8 mouse cellular contexts compared by ENCODE assay signal in genomic region chr3:95283589-95283941, GRCm38 (mm10). TPM values are rescaled to one million over a fixed set of nuclear protein-coding genes. Genes with fewer than 3 reads are reported as not detected.
DNase-seq lines count a peak whose midpoint lies in the region; ATAC-seq and TF ChIP-seq lines count a peak whose summit lies in the region.

No protein-coding gene starts in this region.

- peak overlapping the region; percentile 86 for H3K4me2 ChIP-seq in hindbrain, postnatal 0 days (ENCODE audit: low read depth, low read length)
- H3K4me2 ChIP-seq in myocyte (ENCODE audit: low read depth): peak overlapping the region; percentile 94

- no peaks in the 10 kb centered on the region for H3K27me3 ChIP-seq in embryonic facial prominence, embryonic 10.5 days (replicated peaks; ENCODE audit: low read depth, poor library complexity, severe bottlenecking)
- H3K27me3 ChIP-seq in hindbrain, postnatal 0 days (ENCODE audit: insufficient read depth, low read length): no peaks in the 10 kb centered on the region
- H3K27me3 ChIP-seq in myocyte (ENCODE audit: control insufficient read depth, insufficient read depth, insufficient read length): no peaks in the 10 kb centered on the region

- DNase-seq in layer of hippocampus, adult 2 months (ENCODE audit: low spot score in 2 of 2): no peak
- DNase-seq in layer of hippocampus, adult 8-10 months (ENCODE audit: low spot score in 2 of 2): no peak
- no peak for DNase-seq in embryonic facial prominence, embryonic 10.5 days (ENCODE audit: low spot score)
- DNase-seq in hindbrain, postnatal 0 days (ENCODE audit: low spot score): no peak
- DNase-seq in left cerebral cortex, postnatal 14 days (ENCODE audit: low spot score in 2 of 2): no peak
- no peak for DNase-seq in left cerebral cortex, adult 8-10 months (ENCODE audit: low spot score in 2 of 2)
- no peak for DNase-seq in gastrocnemius, adult 8-10 months (ENCODE audit: low spot score in 2 of 2)

- H3ac ChIP-seq in myocyte (ENCODE audit: control insufficient read depth, insufficient read length): peak overlapping the region; percentile 71

- 3% methylated on average over 7 of the region's 7 CpGs for WGBS in embryonic facial prominence, embryonic 10.5 days
- under 1% methylated on average over 7 of the region's 7 CpGs for WGBS in hindbrain, postnatal 0 days

- intact Hi-C loops in left cerebral cortex, postnatal 14 days (cut with DNase I): loop anchor here (5.0 kb wide), 2 partner anchors 34 to 56 kb away; partner anchors contain the start of gene Cdc42se1

- H3K9ac ChIP-seq in hindbrain, postnatal 0 days (replicated peaks; ENCODE audit: low read length): peak overlapping the region; percentile 67

- TF ChIP-seq CTCF in layer of hippocampus, adult 2 months (conservative IDR thresholded peaks at IDR 0.05): no peak
- TF ChIP-seq CTCF in hindbrain, postnatal 0 days (IDR thresholded peaks at IDR 0.05; ENCODE audit: low read depth): no peak

- no peak for ATAC-seq in hindbrain, postnatal 0 days

- peak overlapping the region; percentile 75 for H3K4me3 ChIP-seq in layer of hippocampus, adult 2 months
- peak overlapping the region; percentile 80 for H3K4me3 ChIP-seq in embryonic facial prominence, embryonic 10.5 days
- H3K4me3 ChIP-seq in hindbrain, postnatal 0 days (ENCODE audit: low read length): peak overlapping the region; percentile 70
- H3K4me3 ChIP-seq in myocyte: peak overlapping the region; percentile 84

- H3K9me3 ChIP-seq in embryonic facial prominence, embryonic 10.5 days: no peaks in the 10 kb centered on the region
- no peaks in the 10 kb centered on the region for H3K9me3 ChIP-seq in hindbrain, postnatal 0 days (ENCODE audit: low read length)

- peaks cover 25% of the 10 kb centered on the region for H3K79me2 ChIP-seq in myocyte (ENCODE audit: control insufficient read depth, insufficient read depth)

- peak overlapping the region; percentile 96 for H3K27ac ChIP-seq in layer of hippocampus, adult 2 months
- peak overlapping the region; percentile 96 for H3K27ac ChIP-seq in embryonic facial prominence, embryonic 10.5 days (replicated peaks)
- peak overlapping the region; percentile 90 for H3K27ac ChIP-seq in hindbrain, postnatal 0 days

- H3K4me1 ChIP-seq in embryonic facial prominence, embryonic 10.5 days: peaks cover 33% of the 10 kb centered on the region
- peaks cover 6% of the 10 kb centered on the region; the same call in 1 of the 2 replicates for H3K4me1 ChIP-seq in hindbrain, postnatal 0 days (ENCODE audit: insufficient read depth, low read length)

- peaks cover 17% of the 10 kb centered on the region for H3K36me3 ChIP-seq in embryonic facial prominence, embryonic 10.5 days (replicated peaks)
- H3K36me3 ChIP-seq in hindbrain, postnatal 0 days (ENCODE audit: insufficient read depth, low read length): peaks cover 4% of the 10 kb centered on the region; the same call in 1 of the 2 replicates
- H3K36me3 ChIP-seq in myocyte (ENCODE audit: control insufficient read depth, insufficient read depth): no peaks in the 10 kb centered on the region

- TF ChIP-seq POLR2A in myocyte (IDR thresholded peaks at IDR 0.05; ENCODE audit: insufficient read length, low read depth): no peak

TF ChIP-seq in myocyte, 11 proteins besides CTCF, POLR2A, EP300 and RAD21:
- TF ChIP-seq SRF (IDR thresholded peaks at IDR 0.05; ENCODE audit: control insufficient read depth, insufficient read length, low read depth): no peak
- TF ChIP-seq E2F4 (IDR thresholded peaks at IDR 0.05; ENCODE audit: insufficient read depth): no peak
- TF ChIP-seq MYOG (IDR thresholded peaks at IDR 0.05; ENCODE audit: control insufficient read depth in 1 of 3, insufficient read depth in 1 of 3, insufficient read length in 2 of 3, low read depth in 2 of 3): no peak
- no peak for TF ChIP-seq USF1 (IDR thresholded peaks at IDR 0.05; ENCODE audit: low read depth)
- TF ChIP-seq REST (IDR thresholded peaks at IDR 0.05; ENCODE audit: insufficient read depth, insufficient read length): no peak
- no peak for TF ChIP-seq POLR2AphosphoS2 (IDR thresholded peaks at IDR 0.05; ENCODE audit: insufficient read length, low read depth)
- TF ChIP-seq TCF12 (IDR thresholded peaks at IDR 0.05; ENCODE audit: insufficient read depth, poor library complexity, severe bottlenecking): no peak
- TF ChIP-seq MYOD1 (IDR thresholded peaks at IDR 0.05; ENCODE audit: control insufficient read depth in 1 of 3, insufficient read length in 2 of 3, low read depth in 2 of 3): no peak
- TF ChIP-seq CEBPB (IDR thresholded peaks at IDR 0.05; ENCODE audit: insufficient read depth, poor library complexity, severe bottlenecking): no peak
- TF ChIP-seq MAX (IDR thresholded peaks at IDR 0.05; ENCODE audit: low read depth): no peak
- TF ChIP-seq TCF3 (IDR thresholded peaks at IDR 0.05; ENCODE audit: insufficient read length, low read depth): no peak

RNA-seq across cellular contexts. Expression of gene Prune1, which starts 1.7 kb away (rescaled TPM):
- 10 to 100 TPM; 22.0 to 22.4 TPM for total RNA-seq in layer of hippocampus, adult 2 months (2021)
- total RNA-seq in layer of hippocampus, adult 8-10 months (2022): 10 to 100 TPM; 19.2 to 22.4 (median 21.0) TPM
- polyA plus RNA-seq in embryonic facial prominence, embryonic 10.5 days (2016; fragmentation: Nextera tagmentation; extraction: Ambion mirVana): 27.3 and 29.1 TPM in 2 replicates
- 72.7 and 77.4 TPM in 2 replicates for total RNA-seq in hindbrain, postnatal 0 days (2014; rRNA removed)
- 56.6 and 60.4 TPM in 2 replicates for polyA plus RNA-seq in hindbrain, postnatal 0 days (2015; fragmentation: Nextera tagmentation; extraction: Ambion mirVana)
- 43.1 TPM for polyA plus RNA-seq in myocyte (2012; fragmentation: generic; extraction: Trizol)
- total RNA-seq in left cerebral cortex, postnatal 14 days (2021): 10 to 100 TPM; 31.7 to 32.3 TPM
- 10 to 100 TPM; 24.0 to 27.2 (median 25.2) TPM for total RNA-seq in left cerebral cortex, adult 8-10 months (2022)
- 10 to 100 TPM; 47.7 to 58.8 (median 53.5) TPM for total RNA-seq in gastrocnemius, adult 8-10 months (2022)

RNA-seq across cellular contexts. Expression of gene Mindy1, which starts 2.4 kb away (rescaled TPM):
- total RNA-seq in layer of hippocampus, adult 2 months (2021): 10 to 100 TPM; 19.1 to 22.7 TPM
- 10 to 100 TPM; 20.7 to 28.4 (median 23.9) TPM for total RNA-seq in layer of hippocampus, adult 8-10 months (2022)
- polyA plus RNA-seq in embryonic facial prominence, embryonic 10.5 days (2016; fragmentation: Nextera tagmentation; extraction: Ambion mirVana): 36.3 and 37.1 TPM in 2 replicates
- total RNA-seq in hindbrain, postnatal 0 days (2014; rRNA removed): 31.1 and 31.8 TPM in 2 replicates
- polyA plus RNA-seq in hindbrain, postnatal 0 days (2015; fragmentation: Nextera tagmentation; extraction: Ambion mirVana): 32.6 and 33.8 TPM in 2 replicates
- polyA plus RNA-seq in myocyte (2012; fragmentation: generic; extraction: Trizol): 33.3 TPM
- total RNA-seq in left cerebral cortex, postnatal 14 days (2021): 10 to 100 TPM; 23.5 to 25.5 TPM
- 10 to 100 TPM; 20.7 to 24.3 (median 22.4) TPM for total RNA-seq in left cerebral cortex, adult 8-10 months (2022)
- 10 to 100 TPM; 25.4 to 29.7 (median 27.8) TPM for total RNA-seq in gastrocnemius, adult 8-10 months (2022)

RNA-seq across cellular contexts. Expression of gene Anxa9, which starts 23.4 kb away (rescaled TPM):
- total RNA-seq in layer of hippocampus, adult 2 months (2021): 1 to 10 TPM; 1.5 TPM
- total RNA-seq in layer of hippocampus, adult 8-10 months (2022): 1 to 10 TPM in 2 of 4 experiments, under 1 TPM in 2; 0.85 to 1.4 (median 1.2) TPM
- polyA plus RNA-seq in embryonic facial prominence, embryonic 10.5 days (2016; fragmentation: Nextera tagmentation; extraction: Ambion mirVana): 1.3 and 1.4 TPM in 2 replicates
- total RNA-seq in hindbrain, postnatal 0 days (2014; rRNA removed): 0.31 TPM in 1 of 2 replicates, not detected in the other
- polyA plus RNA-seq in hindbrain, postnatal 0 days (2015; fragmentation: Nextera tagmentation; extraction: Ambion mirVana): 0.28 and 0.48 TPM in 2 replicates
- polyA plus RNA-seq in myocyte (2012; fragmentation: generic; extraction: Trizol): 1.5 TPM
- total RNA-seq in left cerebral cortex, postnatal 14 days (2021): under 1 TPM; 0.64 to 0.89 TPM
- 1 to 10 TPM in 2 of 4 experiments, under 1 TPM in 2; 0.33 to 1.6 (median 0.93) TPM for total RNA-seq in left cerebral cortex, adult 8-10 months (2022)
- total RNA-seq in gastrocnemius, adult 8-10 months (2022): not detected

RNA-seq across cellular contexts. Expression of gene Cers2, which starts 31.0 kb away (rescaled TPM):
- total RNA-seq in layer of hippocampus, adult 2 months (2021): 10 to 100 TPM; 53.1 to 63.3 TPM
- 10 to 100 TPM; 49.1 to 65.7 (median 61.2) TPM for total RNA-seq in layer of hippocampus, adult 8-10 months (2022)
- 125 TPM in 2 replicates for polyA plus RNA-seq in embryonic facial prominence, embryonic 10.5 days (2016; fragmentation: Nextera tagmentation; extraction: Ambion mirVana)
- total RNA-seq in hindbrain, postnatal 0 days (2014; rRNA removed): 43.7 and 64.0 TPM in 2 replicates
- 87.4 and 90.5 TPM in 2 replicates for polyA plus RNA-seq in hindbrain, postnatal 0 days (2015; fragmentation: Nextera tagmentation; extraction: Ambion mirVana)
- polyA plus RNA-seq in myocyte (2012; fragmentation: generic; extraction: Trizol): 116 TPM
- 10 to 100 TPM; 39.1 to 46.8 TPM for total RNA-seq in left cerebral cortex, postnatal 14 days (2021)
- total RNA-seq in left cerebral cortex, adult 8-10 months (2022): 10 to 100 TPM; 51.9 to 63.7 (median 56.1) TPM
- total RNA-seq in gastrocnemius, adult 8-10 months (2022): 10 to 100 TPM; 13.1 to 16.7 (median 15.3) TPM

RNA-seq across cellular contexts. Expression of gene Bnipl, which starts 32.6 kb away (rescaled TPM):
- total RNA-seq in layer of hippocampus, adult 2 months (2021): under 1 TPM; 0.37 to 0.69 TPM
- under 1 TPM in 3 of 4 experiments, not detected in 1; 0.43 to 0.95 (median 0.63) TPM for total RNA-seq in layer of hippocampus, adult 8-10 months (2022)
- 0.99 and 2.0 TPM in 2 replicates for polyA plus RNA-seq in embryonic facial prominence, embryonic 10.5 days (2016; fragmentation: Nextera tagmentation; extraction: Ambion mirVana)
- not detected in 2 replicates for total RNA-seq in hindbrain, postnatal 0 days (2014; rRNA removed)
- polyA plus RNA-seq in hindbrain, postnatal 0 days (2015; fragmentation: Nextera tagmentation; extraction: Ambion mirVana): 0.24 TPM in 1 of 2 replicates, not detected in the other
- 0.31 TPM for polyA plus RNA-seq in myocyte (2012; fragmentation: generic; extraction: Trizol)
- total RNA-seq in left cerebral cortex, postnatal 14 days (2021): under 1 TPM in 1 of 2 experiments, not detected in 1; 0.33 TPM
- under 1 TPM in 3 of 4 experiments, not detected in 1; 0.37 to 0.72 (median 0.67) TPM for total RNA-seq in left cerebral cortex, adult 8-10 months (2022)
- not detected for total RNA-seq in gastrocnemius, adult 8-10 months (2022)
